Mouse (Mus musculus): ENCODE results near the gene 1700029I15Rik.

- TF ChIP-seq CTCF (IDR thresholded peaks at IDR 0.05; ENCODE audit: low read depth, low read length) (no peak), POLR2A (IDR thresholded peaks at IDR 0.05; ENCODE audit: insufficient read depth, low read length) (no peak)
Observed at GRCm38 (mm10) chr2:92381161-92381560, 1.2 kb upstream of the 1700029I15Rik start.

Measured in ES-Bruce4 (cell line).